Mouse (Mus musculus): ENCODE results near the gene Gm10073. TPM values are rescaled to one million over a fixed set of nuclear protein-coding genes. Genes with fewer than 3 reads are reported as not detected.
A peak's percentile ranks its signal among the peaks of the same experiment; 100 is the strongest.

Gene Gm10073
- total RNA-seq, 2 experiments from 2014 or later, result 91.0 to 106 TPM

DNA sequence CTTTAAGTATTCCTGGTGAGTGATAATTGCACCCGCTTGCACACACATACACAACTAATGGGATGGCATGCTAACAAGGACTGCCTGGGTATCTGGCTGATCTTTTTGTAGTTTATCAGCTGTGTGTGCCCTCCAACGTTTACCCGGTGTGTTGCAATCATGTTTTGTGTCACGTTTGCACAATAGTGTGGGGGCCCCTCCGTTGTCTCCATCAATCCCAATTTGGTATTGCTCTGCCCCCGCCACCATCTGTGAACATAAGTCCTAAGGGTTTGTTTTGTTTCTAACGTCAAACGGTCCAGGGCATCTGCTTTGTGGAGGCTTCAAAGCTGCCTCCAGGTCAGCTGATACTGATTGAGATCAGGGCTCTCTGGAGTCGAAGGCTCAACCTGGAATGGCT, 13.4 kb downstream of the Gm10073 start:
- intact Hi-C loops (cut with DNase I), result loop anchor here (5.0 kb wide), 1 partner anchor 87 kb away; no protein-coding TSS in a partner anchor
- no peak for DNase-seq

DNA sequence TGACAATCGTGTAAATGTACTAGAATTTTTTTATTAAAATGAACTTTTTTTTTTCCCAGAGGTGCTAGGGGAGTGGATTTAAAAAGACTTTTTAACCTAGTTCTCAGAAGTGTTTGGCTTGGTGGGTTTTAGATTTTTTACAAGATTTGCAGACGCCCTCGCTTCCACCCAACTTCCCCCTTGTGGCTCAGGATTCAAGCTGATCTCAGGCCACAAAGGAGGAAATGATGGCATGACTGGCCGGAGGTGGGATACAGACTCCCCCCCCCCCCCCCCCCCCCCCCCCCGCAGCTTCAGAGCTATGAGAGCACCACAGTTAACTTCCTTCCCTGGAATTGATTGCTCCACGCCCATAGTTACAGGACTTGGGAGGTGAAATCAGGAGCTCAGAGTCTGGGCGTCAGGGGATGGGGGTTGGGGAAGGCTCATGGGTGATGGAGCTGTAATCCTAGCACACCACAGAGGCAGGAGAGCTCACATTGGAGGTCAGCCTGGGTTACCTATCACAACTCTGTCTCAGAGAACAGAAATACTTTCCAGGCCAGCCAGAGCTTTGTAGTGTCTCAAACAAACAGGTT, 17.1 kb downstream of the Gm10073 start:
- intact Hi-C loops (cut with DNase I), result no loop called here
- DNase-seq, result no peak

DNA sequence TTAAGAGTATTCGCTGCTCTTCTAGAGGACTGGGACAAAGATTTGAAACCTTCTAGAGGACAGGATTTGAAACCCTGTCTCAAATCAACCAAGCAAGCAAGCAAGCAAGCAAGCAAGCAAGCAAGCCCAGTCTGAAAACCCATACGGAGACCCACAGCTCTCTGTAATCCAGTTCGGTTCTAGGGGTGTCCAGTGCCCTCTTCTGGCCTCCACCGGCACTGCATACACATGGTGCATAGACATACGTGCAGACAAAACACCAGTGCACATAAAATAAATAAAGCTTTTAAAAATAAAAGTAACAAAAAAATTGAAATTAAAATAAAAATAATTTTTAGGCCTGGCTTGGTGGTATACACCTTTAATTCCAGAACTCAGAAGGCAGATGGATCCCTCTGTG, 19.2 kb downstream of the Gm10073 start:
- intact Hi-C loops (cut with DNase I), result no loop called here
- no peak for DNase-seq

DNA sequence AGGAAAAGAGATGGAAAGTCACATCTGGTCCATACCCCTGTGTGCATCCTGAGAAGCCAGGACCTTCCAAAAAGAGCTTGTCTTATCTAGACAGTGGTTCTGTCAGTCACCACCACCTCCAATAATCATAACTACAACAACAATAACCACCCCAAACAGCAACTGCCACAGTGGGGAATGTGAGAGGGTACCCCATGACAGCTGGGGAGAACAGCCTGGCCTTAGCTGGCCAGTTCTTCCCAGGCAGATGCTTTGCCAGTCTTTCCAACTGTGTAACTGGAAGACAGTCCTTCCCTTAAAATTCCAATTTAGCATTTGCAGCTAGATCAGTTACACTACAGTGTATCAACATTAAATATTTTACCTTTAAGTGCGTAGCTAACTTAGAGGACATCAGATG, 22.4 kb downstream of the Gm10073 start:
- intact Hi-C loops (cut with DNase I), result no loop called here
- DNase-seq, result no peak

DNA sequence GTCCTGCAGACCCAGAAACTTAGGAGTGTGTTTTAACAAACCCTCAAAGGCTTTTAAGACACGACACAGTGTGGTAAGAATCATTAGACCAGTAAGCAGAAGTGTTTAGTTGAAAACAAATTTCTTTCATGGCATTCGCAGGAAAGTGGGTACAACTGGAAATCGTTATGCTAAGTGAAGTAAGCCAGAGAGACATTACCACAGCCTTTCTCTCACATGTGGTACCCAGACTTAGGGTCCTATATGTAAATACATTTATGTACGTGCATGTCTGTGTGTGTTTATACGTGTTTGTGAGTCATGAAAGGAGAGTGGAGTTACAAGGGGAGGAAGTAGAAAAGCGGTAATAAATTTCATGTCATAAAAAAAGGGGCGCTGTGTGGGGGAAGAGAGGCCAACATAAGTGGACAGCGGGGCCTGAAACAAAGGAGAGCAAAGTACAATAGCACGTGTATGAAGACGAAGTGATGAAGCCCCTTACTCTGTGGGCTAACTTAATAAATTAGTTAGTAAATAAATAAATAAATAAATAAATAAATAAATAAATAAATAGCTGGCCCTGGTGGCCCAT, 24.8 kb downstream of the Gm10073 start:
- no peak for DNase-seq
- intact Hi-C loops (cut with DNase I), result no loop called here

DNA sequence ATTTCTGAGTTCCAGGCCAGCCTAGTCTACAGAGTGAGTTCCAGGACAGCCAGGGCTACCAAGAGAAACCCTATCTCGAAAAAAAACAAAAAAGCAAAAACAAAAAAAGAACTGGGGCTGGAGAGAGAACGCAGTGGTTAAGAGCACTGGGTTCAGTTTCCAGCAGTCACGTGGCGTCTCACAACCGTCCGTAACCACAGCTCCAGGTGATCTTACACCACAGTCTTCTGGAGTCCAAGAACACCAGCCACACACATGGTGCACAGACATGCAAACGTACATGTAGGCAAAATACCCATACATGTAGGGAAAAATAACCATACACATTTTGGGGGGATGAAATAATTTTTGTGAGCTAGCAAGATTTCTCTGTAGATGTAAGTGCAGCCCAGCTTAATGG, 26.5 kb downstream of the Gm10073 start:
- intact Hi-C loops (cut with DNase I), result no loop called here

DNA sequence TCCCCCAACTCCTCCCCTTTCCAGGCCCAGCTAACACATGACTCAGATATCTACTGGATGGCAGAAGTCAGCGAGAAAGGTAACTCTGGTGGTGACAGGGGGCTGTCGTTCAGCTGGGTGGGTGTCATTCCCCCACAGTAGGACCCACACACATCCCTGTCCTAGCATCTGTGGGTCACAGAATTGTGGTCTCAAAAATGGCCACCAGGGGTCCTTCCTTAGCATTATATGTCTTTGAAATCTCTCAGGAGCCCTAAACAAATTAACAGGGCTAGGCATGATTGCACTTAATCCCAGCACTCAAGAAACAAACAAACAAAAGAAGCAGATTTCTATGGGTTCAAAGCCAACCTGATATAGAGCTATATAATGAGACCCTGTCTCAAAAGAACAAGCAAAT, 28.1 kb downstream of the Gm10073 start:
- intact Hi-C loops (cut with DNase I), result no loop called here

More for the DNA sequence above, 26.5 kb downstream of the Gm10073 start:
- no peak for DNase-seq

DNA sequence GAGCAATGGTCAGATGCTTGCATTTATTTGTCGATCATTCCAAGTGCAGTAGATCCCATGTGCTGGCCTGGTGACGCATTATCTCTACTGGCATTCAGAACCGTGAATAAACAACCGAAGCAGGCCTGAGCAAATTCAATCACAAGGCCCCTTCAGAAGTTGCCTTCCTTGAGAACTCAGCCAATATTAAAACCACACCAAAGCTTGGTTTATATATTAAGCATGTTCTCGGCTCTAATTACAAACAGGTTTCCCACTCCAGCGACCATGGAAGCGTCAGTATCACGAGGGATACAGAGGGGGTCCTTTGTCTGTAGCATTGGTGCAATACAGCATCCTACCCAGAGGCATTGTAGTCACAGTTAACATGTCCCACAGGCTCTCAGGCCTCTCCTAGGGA, 30.2 kb downstream of the Gm10073 start:
- intact Hi-C loops (cut with DNase I), result no loop called here
- no peak for DNase-seq

More for the DNA sequence above, 28.1 kb downstream of the Gm10073 start:
- peak in 1 of 2 experiments; percentile 24 for DNase-seq

DNA sequence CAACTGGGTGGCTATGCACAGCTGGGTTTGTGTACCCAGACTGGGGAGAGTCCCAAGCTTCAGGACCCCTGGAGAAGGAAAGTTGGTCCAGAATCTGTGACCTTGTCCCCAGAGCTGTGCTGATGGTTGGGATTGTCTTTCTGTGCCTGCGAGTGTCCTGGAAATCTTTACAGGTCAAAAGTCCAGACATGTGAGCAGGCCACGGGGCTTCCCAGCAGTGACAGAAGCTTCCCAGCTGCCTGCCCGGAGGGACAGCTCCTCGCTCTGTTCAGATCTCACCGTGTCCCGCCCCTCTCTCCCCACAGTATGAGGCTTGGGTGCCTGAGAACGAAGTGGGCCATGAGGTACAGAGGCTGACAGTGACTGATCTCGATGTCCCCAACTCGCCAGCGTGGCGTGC, 32.3 kb downstream of the Gm10073 start:
- intact Hi-C loops (cut with DNase I), result no loop called here

DNA sequence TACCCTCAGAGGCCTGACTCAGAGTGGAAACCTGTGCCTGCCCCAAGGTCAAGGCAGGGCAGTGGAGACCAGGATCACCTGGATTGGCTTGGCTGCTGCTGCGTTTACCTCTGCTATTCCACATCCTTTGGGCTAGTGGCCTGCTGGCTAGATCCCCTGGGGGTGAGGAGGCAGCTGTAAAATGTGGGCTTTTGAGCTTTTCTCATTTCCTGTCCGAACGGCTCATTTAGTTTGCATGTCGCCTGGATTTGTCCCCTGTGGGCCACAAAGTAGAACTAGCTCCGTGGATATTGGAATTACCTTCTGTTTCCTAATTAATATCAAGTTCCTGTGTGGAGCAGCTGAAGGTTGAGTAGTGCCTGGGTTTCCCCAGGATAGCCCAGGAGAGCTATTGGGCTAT, 34.1 kb downstream of the Gm10073 start:
- intact Hi-C loops (cut with DNase I), result no loop called here
- no peak for DNase-seq

More for the DNA sequence above, 32.3 kb downstream of the Gm10073 start:
- DNase-seq, result no peak

DNA sequence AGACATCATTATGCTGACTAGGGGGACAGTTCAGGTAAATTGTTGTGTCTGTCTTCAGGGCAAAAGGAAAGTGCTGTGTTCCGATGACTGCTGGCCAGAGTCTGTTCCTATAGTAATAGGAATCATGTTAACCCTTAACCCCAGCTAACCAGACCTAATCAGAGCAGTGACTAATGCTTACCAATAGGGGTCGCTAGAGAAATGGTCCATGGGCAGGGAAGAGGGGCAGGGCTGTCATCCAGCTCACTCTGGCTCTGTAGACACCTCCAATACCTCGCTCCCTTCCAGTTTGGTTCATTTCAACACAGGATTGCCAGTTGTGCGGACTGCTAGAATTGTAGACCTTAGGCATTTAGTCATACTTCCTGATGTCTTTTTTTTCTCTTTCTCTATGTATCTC, 37.8 kb downstream of the Gm10073 start:
- DNase-seq, result no peak
- intact Hi-C loops (cut with DNase I), result no loop called here

DNA sequence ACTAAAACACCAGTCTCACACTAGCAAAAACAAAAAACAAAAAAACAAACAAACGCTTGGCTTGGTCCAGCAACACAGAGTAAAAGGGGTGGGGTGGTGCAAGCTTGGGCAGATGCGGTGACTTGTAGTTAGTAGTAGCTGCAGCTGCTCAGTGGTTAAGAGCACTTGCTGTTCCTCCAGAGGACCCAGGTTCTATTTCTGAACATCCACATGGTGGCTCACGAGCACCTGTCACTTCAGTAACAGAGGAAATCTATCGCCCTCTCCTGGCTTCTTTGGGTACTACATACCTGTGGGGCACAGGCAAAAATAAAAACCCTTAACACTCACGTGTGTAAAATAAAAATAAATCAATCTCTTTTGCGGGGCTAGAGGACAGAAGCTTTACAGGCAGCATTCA, 38.8 kb downstream of the Gm10073 start:
- intact Hi-C loops (cut with DNase I), result no loop called here
- peak; percentile 55 to 81 for DNase-seq

DNA sequence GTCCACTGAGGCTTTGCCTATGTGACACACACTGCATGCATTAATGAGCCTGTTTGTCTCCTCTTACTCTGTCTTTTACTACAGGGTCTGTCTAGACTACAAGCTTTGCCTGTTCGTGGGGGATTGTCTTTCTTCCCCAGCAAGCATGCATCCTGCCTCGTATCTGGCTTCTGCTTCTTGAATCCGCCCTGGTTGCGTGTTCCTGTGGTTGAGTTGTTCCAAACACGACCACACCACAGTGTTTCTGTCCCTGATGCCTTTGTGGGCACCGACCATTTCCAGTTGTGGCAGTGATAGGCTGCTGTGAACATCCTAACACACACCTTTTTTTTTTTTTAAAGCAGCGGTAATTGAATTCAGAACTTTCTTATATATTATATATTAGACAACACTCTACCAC, 39.6 kb downstream of the Gm10073 start:
- DNase-seq, result no peak
- intact Hi-C loops (cut with DNase I), result loop anchor here (1.0 kb wide), 1 partner anchor 100 kb away; no protein-coding TSS in a partner anchor

DNA sequence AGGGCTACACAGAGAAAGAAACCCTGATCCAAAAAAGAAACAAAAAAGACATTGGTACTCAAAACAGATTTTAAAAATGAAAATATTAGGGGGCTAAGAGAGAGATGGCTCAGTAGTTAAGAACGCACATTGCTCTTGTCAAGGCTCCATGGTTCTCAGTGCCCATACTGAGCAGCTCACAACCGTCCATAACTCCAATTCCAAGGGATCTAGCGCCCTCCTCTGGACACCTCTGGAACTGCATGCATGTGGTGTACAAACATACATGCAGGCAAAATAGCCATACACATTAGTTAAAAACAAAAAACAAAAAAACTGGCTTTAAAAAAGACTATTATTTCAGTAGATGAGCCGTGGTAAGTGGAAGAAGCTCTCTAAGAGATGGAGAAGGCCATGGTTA, 42.7 kb downstream of the Gm10073 start:
- DNase-seq, result peak in 1 of 2 experiments; percentile 25
- intact Hi-C loops (cut with DNase I), result no loop called here

DNA sequence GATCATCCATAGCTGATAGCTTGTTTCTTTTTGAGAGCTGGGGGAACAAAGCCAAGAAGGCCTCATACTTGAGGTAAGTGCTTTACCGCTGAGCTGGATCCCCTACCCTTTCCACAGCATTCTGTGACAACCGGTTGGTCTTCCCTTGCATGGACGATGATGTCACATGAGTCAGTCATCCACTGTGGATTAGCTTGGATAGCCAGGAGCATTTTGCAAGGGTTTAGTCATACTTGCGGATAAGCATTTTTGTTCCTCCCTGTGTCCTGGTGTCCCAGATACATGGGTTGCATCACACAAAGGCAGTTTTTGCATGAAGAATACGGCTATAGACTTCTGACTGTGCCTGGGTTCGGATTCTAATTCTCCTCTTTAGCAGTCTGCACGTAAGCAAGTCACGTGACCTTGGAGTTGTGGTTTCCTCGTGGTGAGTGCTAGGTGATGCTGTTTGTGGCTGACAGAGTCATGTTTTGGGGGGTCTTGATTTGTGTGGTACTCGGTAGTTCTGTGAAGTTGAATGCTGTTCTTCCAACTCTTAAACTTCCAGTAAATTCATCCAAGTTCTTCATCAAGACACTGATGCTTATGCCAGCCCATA, 43.3 kb downstream of the Gm10073 start:
- no peak for DNase-seq
- intact Hi-C loops (cut with DNase I), result no loop called here

DNA sequence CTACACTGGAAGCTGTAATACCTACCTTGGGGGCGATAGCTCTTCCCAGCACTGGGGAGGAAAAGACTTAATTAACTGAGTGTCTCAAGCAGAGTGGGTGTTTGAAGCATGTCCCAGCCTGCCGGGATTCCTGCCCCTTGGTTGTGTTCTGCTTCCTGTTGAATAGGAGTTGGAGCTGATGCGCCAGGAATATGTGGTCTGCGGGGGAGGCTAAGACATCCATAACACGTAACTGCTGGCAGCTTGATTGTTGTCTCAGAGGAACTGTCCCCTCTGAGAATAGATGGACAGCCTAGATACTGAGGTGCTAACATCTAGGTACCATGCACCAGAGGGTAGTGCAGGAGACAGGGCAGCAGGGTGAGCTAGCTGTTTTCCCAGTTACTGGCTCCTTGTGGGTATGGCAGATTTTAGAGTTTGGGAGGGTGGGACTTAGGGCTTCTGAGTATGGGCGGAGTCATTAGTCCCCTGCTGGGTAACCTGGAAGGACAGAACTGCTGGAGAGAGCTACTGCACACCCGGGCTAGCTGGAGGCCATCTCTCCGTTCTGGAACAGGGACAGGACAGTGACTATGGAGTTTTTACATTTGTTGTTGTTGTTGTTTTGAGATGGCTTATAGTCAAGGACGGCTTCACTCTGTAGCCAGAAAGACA, 44.5 kb downstream of the Gm10073 start:
- intact Hi-C loops (cut with DNase I), result no loop called here
- DNase-seq, result no peak

DNA sequence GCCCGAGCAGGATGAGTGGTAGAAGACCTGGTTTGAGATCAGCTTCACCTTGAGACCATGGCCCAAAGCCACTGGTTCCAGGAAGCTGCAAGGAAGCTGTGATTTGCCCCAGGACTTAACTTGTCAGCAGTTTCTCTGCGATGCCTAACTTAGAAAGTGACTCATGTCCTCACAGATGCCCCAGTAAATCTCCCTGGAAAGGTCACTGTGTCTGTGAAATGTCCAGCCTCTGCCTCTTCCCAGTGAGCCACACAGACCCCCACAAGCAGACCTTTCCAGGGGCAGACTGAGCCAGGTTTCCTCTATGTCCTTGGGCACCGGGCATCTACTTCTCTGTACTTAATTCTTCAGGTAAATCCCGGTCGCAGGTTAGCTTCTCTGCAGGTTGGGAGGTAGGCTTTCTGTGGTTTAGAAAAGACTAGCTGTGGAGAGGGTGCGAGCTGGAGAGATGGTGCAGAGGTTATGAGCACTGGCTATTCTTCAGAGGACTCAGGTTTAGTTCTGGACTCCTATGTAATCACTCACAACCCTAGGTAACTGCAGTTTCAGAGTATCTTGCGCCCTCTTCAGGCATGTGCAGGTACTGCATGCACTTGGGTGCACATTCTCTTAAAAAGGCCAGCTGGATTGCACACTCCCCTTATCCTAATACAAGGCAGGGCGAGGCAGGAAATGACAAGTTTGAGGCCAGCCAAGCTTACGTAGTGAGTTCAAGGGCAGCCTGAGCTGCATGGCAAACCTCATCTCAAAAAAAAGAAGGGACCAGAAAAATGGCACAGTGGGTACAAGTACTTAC, 45.8 kb downstream of the Gm10073 start:
- intact Hi-C loops (cut with DNase I), result no loop called here

DNA sequence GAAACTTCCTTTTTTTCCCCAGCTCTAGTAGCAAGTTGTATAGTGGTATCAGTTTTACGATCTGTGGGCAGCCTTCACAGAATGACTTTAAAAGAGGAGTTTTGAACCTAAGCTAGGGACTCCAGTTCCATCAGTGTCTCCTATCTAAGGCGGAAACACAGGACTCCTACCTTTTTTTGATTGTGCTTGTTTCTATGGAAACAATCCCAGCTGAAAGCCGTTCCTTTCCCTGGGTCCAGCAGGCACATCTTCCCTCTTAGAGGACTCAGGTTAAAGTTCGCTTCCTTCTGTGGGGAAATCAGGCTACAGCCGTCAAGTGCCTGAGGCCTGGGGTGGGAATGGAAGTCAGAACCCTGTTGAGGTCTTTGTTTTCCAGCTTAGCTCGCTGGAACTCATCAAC, 46.5 kb downstream of the Gm10073 start:
- intact Hi-C loops (cut with DNase I), result no loop called here
- DNase-seq, result no peak

More for the DNA sequence above, 45.8 kb downstream of the Gm10073 start:
- no peak for DNase-seq

Data from heart, postnatal 14 days (tissue).